Comparison of ENCODE assay signal across 15 mouse cellular contexts in genomic region chr10:68625752-68626151, GRCm38 (mm10).
DNase-seq lines count a peak whose midpoint lies in the region; ATAC-seq and TF ChIP-seq lines count a peak whose summit lies in the region.
"Had no signal": no experiment of that assay in that cellular context is flagged by ENCODE, and none has a peak within 500 bp of the region (broad histone marks: within the 10 kb centered on the region; RNA-seq: fewer than 3 reads in every experiment).

No protein-coding gene starts in this region.

- TF ChIP-seq EP300 in CH12.LX (IDR thresholded peaks at IDR 0.05; ENCODE audit: low read length): no peak

- peak; percentile 50 for TF ChIP-seq RAD21 in CH12.LX (IDR thresholded peaks at IDR 0.05; ENCODE audit: low read depth, low read length)

- H3K27me3 ChIP-seq in cerebellum, adult 2 months (ENCODE audit: control insufficient read depth, insufficient read depth, low read length): no peaks in the 10 kb centered on the region
- H3K27me3 ChIP-seq in kidney, postnatal 0 days (ENCODE audit: insufficient read depth, low read length): no peaks in the 10 kb centered on the region
- H3K27me3 ChIP-seq in kidney, embryonic 14.5 days (ENCODE audit: control insufficient read depth, insufficient read depth, low read length): no peaks in the 10 kb centered on the region
- no peaks in the 10 kb centered on the region for H3K27me3 ChIP-seq in CH12.LX (replicated peaks)
- H3K27me3 ChIP-seq: limb, embryonic 15.5 days; megakaryocyte, embryonic 14.5 days had no signal

- dilution Hi-C loops in CH12.LX (cut with MboI; ENCODE audit: extremely low pct_ligation_motif_present, extremely low pct_unique_long_range_greater_than_20kb, low sequenced_read_pairs): no loop called here

- TF ChIP-seq CTCF in cerebellum, adult 2 months (IDR thresholded peaks at IDR 0.05; ENCODE audit: borderline replicate concordance, insufficient read depth, low read depth, low read length): no peak
- peak; percentile 56 for TF ChIP-seq CTCF in kidney, postnatal 0 days (IDR thresholded peaks at IDR 0.05; ENCODE audit: low read depth)
- TF ChIP-seq CTCF in CH12.LX (conservative IDR thresholded peaks at IDR 0.05 in 1 of 2, IDR thresholded peaks at IDR 0.05 in 1 of 2; ENCODE audit: low read depth in 2 of 2, low read length in 2 of 2): peak; percentile 18 to 68; a peak in 2 of 4 replicates

- H3K36me3 ChIP-seq in kidney, postnatal 0 days (ENCODE audit: insufficient read depth, low read length): no peaks in the 10 kb centered on the region
- H3K36me3 ChIP-seq in kidney, embryonic 14.5 days (ENCODE audit: control insufficient read depth, insufficient read depth, low read length): no peaks in the 10 kb centered on the region
- H3K36me3 ChIP-seq in CH12.LX (replicated peaks in 1 of 2; ENCODE audit: control insufficient read depth in 1 of 2, insufficient read depth in 1 of 2, low read length in 1 of 2): no peaks in the 10 kb centered on the region
- H3K36me3 ChIP-seq: limb, embryonic 15.5 days had no signal

- in situ Hi-C loops in CH12.LX (cut with MboI; ENCODE audit: low pct_ligation_motif_present, low pct_unique_long_range_greater_than_20kb, low sequenced_read_pairs): no loop called here

- H3K4me3 ChIP-seq in cerebellum, adult 2 months (replicated peaks; ENCODE audit: insufficient read depth, low read depth, low read length): no peak overlapping the region
- no peak overlapping the region for H3K4me3 ChIP-seq in kidney, postnatal 0 days (replicated peaks; ENCODE audit: low read depth, low read length)
- H3K4me3 ChIP-seq in kidney, embryonic 14.5 days (ENCODE audit: low read length): no peak overlapping the region
- no peak overlapping the region for H3K4me3 ChIP-seq in CH12.LX (replicated peaks in 1 of 3; ENCODE audit: low read depth in 2 of 3, low read length in 2 of 3, poor library complexity in 1 of 3)
- H3K4me3 ChIP-seq: limb, embryonic 15.5 days; megakaryocyte, embryonic 14.5 days had no signal

- no peaks in the 10 kb centered on the region for H3K79me2 ChIP-seq in CH12.LX (replicated peaks; ENCODE audit: control insufficient read depth, extremely low read depth, insufficient read depth, poor library complexity, severe bottlenecking)

- ATAC-seq in kidney, postnatal 0 days (replicated peaks; ENCODE audit: low FRiP score, low read depth): no peak
- ATAC-seq in kidney, embryonic 14.5 days (ENCODE audit: low FRiP score, low TSS enrichment): no peak
- ATAC-seq in inflammation-experienced regulatory T-cells, adult 6 months: no peak

- DNase-seq in cerebellum, postnatal 14 days: peak; percentile 3 to 5
- DNase-seq in cerebellum, adult 2 months: no peak
- DNase-seq in kidney, postnatal 0 days (ENCODE audit: low spot score): no peak
- DNase-seq in CH12.LX (ENCODE audit: extremely low read depth): peak; percentile 23
- DNase-seq in lung, postnatal 36 days: peak; percentile 31
- no peak for DNase-seq in urinary bladder, adult 18-20 months (ENCODE audit: low spot score in 2 of 2)
- DNase-seq: cerebellum, adult 8-10 months; heart, adult 18-20 months; heart, postnatal 4 days; kidney, postnatal 10 days; layer of hippocampus, postnatal 36 days had no signal

- no peak for TF ChIP-seq POLR2A in cerebellum, adult 2 months (IDR thresholded peaks at IDR 0.05; ENCODE audit: borderline replicate concordance, insufficient read depth, low read length)
- no peak for TF ChIP-seq POLR2A in CH12.LX (IDR thresholded peaks at IDR 0.05; ENCODE audit: low read depth, low read length)

- no peak overlapping the region for H3K4me2 ChIP-seq in kidney, postnatal 0 days (ENCODE audit: low read length)
- no peak overlapping the region for H3K4me2 ChIP-seq in kidney, embryonic 14.5 days (replicated peaks; ENCODE audit: low read depth, low read length)
- H3K4me2 ChIP-seq in CH12.LX (ENCODE audit: insufficient read depth, low read depth, poor library complexity, severe bottlenecking): no peak overlapping the region
- H3K4me2 ChIP-seq: limb, embryonic 15.5 days had no signal

- H3K9me3 ChIP-seq in kidney, postnatal 0 days (replicated peaks; ENCODE audit: low read length): no peaks in the 10 kb centered on the region
- H3K9me3 ChIP-seq in kidney, embryonic 14.5 days (ENCODE audit: control insufficient read depth, low read length): no peaks in the 10 kb centered on the region
- H3K9me3 ChIP-seq in CH12.LX (replicated peaks; ENCODE audit: low read length): no peaks in the 10 kb centered on the region
- H3K9me3 ChIP-seq: limb, embryonic 15.5 days; megakaryocyte, embryonic 14.5 days had no signal

- WGBS in cerebellum, adult 2 months: 31% methylated on average over 2 of the region's 2 CpGs
- whole genome bisulfite sequencing in kidney, postnatal 0 days: 48% methylated on average over 2 of the region's 2 CpGs
- WGBS in kidney, embryonic 14.5 days: 44% methylated on average over 2 of the region's 2 CpGs

- H3K9ac ChIP-seq in kidney, postnatal 0 days (ENCODE audit: low read depth, low read length): no peak overlapping the region
- H3K9ac ChIP-seq in kidney, embryonic 14.5 days (ENCODE audit: low read depth, low read length): no peak overlapping the region
- no peak overlapping the region for H3K9ac ChIP-seq in CH12.LX (ENCODE audit: insufficient read depth, low read depth)
- H3K9ac ChIP-seq: limb, embryonic 15.5 days had no signal

- H3K4me1 ChIP-seq in cerebellum, adult 2 months (ENCODE audit: control insufficient read depth, insufficient read depth, low read length): no peaks in the 10 kb centered on the region
- no peaks in the 10 kb centered on the region for H3K4me1 ChIP-seq in kidney, postnatal 0 days (replicated peaks; ENCODE audit: insufficient read depth, low read length)
- no peaks in the 10 kb centered on the region for H3K4me1 ChIP-seq in kidney, embryonic 14.5 days (ENCODE audit: control insufficient read depth, insufficient read depth, low read length)
- H3K4me1 ChIP-seq in CH12.LX (ENCODE audit: control insufficient read depth in 1 of 2, insufficient read depth in 2 of 2): no peaks in the 10 kb centered on the region
- H3K4me1 ChIP-seq: megakaryocyte, embryonic 14.5 days had no signal

- H3K27ac ChIP-seq in cerebellum, adult 2 months (ENCODE audit: insufficient read depth, low read length): no peak overlapping the region
- H3K27ac ChIP-seq in kidney, postnatal 0 days: no peak overlapping the region
- H3K27ac ChIP-seq in kidney, embryonic 14.5 days (ENCODE audit: low read depth, low read length): no peak overlapping the region
- no peak overlapping the region for H3K27ac ChIP-seq in CH12.LX (ENCODE audit: insufficient read depth, low read depth)
- H3K27ac ChIP-seq: limb, embryonic 15.5 days had no signal

TF ChIP-seq in CH12.LX, 34 proteins besides CTCF, POLR2A, EP300 and RAD21:
- TF ChIP-seq ZKSCAN1 (IDR thresholded peaks at IDR 0.05; ENCODE audit: borderline replicate concordance, low read depth, low read length) (no peak), SMC3 (IDR thresholded peaks at IDR 0.05; ENCODE audit: low read depth, low read length) (peak; percentile 54), TBP (conservative IDR thresholded peaks at IDR 0.05; ENCODE audit: low read depth, low read length) (no peak), ETS1 (conservative IDR thresholded peaks at IDR 0.05; ENCODE audit: low read depth, low read length) (no peak), POLR2AphosphoS2 (IDR thresholded peaks at IDR 0.05; ENCODE audit: low read depth, low read length) (no peak), RCOR1 (conservative IDR thresholded peaks at IDR 0.05; ENCODE audit: low read depth, low read length) (no peak), CHD2 (IDR thresholded peaks at IDR 0.05; ENCODE audit: low read length) (no peak)

Comparison
In these comparisons a context has a peak if more than half of its experiments do, and no peak if none do; other contexts are left out.
1. DNase-seq: peak in cerebellum, postnatal 14 days (2 of 2), CH12.LX (single experiment) and lung, postnatal 36 days (single experiment); none in cerebellum, adult 2 months (0 of 2), kidney, postnatal 0 days (single experiment) and urinary bladder, adult 18-20 months (0 of 2).